Mouse (Mus musculus): ENCODE measurements at regions not wholly inside any gene's neighbourhood (a gene's known extent, or its start where the extent isn't known, plus 50 kb on each side); places are given as distances from the start of the nearest gene placed in this dataset.
A peak's percentile ranks its signal among the peaks of the same experiment; 100 is the strongest.
"Not testable (repeated sequence)": the region's sequence is repeated elsewhere in the genome, so short reads cannot be mapped to it uniquely, and the experiment has no call there.

DNA sequence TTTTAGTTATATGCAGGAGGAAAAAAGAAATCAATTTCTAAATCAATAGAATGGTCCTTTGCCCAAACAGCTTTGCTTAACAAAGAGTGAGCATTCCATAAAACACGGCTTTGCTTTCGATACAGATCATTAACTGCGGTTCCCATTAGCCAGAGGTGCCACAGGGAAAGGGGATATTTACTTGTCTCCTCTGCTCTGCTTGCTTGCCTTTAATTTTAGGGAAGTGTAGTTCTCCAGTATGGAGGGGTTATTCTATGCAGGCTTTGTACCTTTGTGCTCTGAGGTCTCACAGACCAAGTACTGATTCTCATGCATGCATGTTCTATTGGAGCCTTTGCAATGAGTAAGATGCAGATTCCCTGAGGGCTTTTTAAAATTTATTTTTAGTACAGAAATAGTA is 520.2 kb upstream of the Stxbp6 start:
- no peak for DNase-seq

DNA sequence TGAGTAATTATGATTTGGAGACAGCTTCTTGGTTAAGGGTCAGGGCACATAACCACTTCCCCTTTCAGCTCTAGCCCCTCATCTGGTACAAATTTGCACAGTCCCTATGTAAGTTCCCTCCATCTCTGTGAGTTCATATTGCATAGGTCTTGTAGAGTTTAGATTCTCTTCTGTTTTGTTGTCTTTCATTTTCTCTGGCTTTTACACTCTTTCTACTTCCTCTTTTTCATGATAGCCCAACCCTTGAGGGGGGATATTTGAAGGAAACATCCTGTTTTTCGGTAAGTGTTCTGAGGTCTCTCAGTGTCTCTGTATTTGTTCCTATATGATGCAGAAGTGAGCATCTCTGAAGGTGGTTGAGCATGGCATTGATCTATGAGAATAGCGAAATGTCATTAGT is 515.7 kb upstream of the Stxbp6 start:
- DNase-seq, result no peak

DNA sequence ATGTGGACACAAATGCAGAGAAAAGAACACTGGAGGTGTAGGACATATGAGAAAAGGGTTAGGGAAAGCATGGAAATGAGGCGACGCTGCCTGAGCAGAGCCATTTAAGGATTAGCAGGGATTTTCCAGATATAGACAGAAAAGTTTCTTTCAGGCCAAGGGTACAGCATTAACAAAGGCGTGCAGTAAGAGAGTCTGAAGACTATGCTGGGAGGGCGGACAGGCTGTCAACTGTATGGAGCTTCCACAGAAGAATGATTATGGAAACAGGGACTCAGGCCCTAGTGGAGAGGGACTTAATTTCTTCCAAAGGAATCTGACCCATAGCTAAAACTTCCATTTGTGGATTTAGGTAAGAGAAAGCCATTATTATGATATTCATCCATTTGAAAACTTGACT is 511.3 kb upstream of the Stxbp6 start:
- no peak for DNase-seq

DNA sequence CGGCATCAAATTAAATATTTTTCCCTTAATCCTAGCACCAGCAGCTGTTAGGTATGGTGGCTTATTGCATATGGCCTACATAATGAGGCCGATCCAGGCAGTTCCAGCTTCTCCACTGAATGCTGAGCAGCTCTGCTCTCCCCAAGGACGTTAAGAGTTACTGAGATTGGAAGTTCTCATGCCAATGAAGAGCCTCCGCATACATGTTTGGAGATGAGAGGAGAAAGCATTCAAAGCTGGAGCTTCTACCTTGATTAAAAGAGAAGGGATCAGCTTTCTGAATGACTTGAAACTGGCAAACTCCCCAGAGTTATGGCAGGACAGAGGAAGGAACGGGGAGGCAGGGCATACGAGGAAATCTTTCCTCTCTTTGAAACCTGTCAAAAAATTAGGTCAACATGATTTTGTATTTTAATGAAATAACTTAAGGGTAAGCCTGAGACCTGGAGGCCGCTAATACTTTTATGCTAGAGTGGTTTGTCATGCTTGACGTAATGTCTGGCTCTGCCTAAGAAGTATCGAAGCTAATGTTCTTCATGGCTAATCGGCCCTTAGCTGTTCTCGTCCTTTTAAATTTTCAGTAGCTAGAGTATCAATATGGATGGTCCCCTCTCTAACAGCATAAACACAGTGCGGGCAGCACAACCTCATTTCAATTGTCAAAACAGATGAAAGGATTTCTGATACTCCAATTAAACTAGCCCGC is 489.0 kb upstream of the Stxbp6 start:
- no peak for DNase-seq

DNA sequence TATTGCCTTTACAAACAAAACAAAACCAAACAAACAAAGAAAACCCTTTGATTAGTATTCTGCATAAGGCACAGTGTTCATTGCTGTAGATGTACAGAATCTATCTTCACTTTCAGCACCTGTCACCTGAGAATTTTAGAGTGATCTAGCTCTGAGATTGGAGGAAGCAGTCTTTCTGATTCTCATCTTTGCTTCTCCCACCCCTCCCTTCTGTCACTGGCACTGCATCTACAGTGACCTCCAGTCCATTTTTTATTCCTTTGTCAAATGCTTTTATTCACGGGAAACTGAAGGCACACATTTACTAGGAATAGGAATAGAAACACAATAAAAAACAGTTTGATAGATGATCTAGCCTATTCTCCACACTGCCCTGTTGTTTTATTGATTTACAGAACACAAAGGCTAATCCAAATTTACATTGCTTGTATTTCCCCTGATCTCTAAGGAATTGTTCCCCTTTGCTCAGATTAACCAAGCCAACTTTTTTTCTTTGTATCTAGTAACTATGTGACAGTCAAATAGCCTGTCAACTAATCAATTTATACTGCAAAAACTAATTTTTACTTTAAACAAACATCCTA is 488.2 kb upstream of the Stxbp6 start:
- no peak for DNase-seq

DNA sequence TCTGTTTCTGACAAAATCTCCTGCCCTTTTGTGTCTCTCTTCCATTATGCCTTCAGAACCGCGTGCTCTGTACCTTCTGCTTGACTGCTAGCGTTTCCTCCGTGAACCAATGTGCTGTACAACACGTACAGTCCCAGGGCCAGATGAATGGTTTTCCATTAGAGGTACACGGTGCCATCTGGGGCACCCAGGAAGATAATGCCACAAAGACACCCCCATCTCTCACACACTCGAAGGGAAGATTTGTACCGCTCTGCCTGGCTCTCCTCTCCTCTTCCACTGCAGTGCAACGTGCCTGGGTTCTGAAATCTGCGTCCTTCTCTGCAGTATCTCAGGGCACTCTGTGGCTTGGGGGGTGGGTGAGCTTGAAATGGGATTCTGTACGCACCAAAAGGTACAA is 487.4 kb upstream of the Stxbp6 start:
- DNase-seq, result no peak

DNA sequence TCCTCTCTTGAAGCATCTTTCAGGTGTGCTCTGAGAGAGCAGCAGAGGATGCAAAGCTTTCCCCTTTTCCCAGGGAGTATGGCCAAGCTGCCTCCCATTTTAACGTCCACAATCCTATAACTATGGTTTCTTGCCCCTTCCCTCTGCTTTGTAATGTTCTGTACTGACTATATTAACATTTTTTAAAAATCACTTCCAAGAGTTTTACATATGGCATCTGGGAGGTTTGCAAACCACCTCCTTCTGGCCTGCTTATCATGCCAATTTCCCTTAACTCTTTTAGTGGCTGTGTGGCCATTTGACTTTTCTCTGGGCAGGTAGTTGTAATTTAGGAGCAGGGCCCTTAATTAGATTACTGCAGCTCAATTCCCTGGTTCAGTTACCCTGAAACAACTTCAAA is 486.9 kb upstream of the Stxbp6 start:
- DNase-seq, result no peak

DNA sequence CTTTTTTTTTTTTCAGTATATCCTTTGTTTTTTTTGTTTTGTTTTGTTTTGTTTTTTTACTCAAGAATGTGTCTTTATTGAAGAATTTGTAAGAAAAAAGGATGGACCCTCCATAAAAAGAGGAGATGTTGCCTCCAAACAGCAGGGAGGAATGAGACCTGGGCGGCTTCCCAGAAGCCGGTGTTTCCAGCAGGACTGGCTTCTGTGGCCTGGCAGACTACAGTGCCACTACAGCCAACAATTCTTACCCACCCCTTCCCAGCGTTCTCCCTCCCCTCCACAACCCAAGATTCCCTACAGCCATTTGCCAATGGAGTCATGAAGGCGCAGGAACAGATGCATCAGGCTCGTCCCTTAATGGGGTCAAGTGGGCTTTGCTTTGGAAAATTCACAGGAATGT is 475.4 kb upstream of the Stxbp6 start:
- not testable (repeated sequence) for DNase-seq

DNA sequence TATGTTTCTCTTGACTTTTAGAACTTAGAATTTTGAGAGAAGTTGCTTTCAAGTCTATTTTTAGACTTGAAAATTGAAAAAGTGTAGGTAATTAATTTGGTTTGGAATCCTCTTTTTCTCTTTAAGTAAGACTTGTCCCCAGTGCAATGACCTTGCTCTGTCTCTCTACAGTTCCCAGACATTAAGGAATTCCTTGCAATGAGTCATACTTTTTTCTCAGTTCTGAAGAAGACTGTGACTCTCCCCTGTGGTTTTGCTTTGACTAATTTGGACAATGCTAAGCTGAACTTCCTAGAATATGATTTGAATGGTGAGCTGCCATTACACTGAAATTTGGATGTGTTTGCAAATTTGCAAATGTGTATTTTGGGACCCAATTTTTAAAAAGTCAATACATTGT is 445.0 kb upstream of the Stxbp6 start:
- no peak for DNase-seq

DNA sequence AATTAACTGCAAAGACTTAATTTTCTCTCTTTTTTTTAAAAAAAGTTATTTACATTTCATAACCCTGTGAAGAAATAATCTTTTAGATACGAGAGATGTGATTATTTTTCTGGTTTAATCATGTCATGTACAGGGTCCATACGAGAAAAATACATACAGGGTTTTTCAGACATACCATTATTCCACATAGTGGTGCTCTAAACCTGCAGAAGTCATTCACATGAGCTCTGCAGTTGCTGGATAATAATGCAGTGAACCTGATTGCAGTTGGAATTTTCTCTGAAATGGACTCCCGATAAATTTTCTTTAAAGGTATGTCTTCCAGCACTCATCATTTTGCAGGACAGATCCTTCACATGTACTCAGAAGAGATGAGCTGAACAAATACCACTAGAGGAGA is 439.9 kb upstream of the Stxbp6 start:
- DNase-seq, result no peak

DNA sequence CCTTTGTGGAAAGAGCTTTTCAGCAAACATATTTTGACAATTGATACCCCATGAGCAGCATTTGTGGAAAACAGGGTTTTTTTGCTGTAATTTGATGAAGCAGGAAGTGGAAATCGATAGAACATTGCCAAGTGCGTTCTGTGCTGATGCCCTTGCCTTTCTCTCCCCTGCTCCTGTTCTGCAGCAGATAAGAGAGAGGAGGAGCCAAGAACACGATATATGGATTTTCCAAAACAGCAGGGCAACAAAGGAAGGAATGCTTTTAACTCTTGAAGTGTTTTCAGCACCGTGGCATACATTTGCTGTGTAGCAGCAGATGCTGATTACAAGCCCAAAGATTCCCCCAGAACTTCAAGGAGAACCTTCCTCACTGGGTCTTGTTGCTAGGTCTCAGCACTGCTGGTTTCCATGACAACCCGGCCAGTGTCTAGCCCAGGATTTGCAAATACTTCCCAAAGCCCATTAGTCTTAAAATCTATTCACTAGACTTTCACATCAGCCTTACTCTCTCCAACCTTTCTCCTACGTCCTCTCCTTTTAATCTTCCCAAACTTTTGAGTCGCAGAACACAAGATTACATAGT is 433.0 kb upstream of the Stxbp6 start:
- DNase-seq, result peak in 1 of 2 experiments; percentile 3

DNA sequence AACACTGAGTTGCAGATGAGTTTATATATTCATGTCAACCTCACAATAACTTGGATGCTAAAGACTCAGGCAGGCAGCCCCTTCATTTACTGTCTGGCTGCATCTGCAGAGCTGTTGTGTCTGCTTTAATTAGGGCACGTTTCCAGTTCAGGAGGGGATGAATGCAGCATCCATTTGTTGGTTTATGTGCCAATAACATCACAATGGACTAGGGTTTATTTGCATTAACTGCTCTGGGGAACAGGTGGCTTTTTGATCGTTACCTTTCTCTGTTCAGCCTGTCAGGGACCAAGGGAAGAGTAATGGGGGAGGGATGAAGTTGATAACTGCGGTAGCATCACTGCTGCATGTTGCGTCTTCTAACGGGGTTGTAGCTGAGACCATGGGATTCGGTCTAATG is 425.3 kb upstream of the Stxbp6 start:
- no peak for DNase-seq

DNA sequence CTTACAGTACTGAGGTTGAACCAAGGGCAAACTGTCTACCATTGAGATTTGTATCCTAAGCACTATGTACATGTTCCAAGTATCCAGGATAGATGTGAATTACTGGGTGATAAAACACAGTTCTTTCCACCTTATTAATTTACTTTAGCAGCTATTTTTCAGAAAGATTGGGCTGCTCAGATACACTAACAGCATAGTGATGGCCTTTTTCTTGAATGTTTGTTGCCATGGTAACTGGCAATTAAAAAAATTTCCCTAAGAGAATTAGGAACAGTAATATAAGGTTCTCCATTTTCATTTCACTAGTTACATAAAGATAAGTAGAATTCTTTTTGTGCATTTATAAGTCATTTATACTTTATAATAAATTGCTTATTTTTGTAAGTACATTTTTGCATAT is 423.7 kb upstream of the Stxbp6 start:
- DNase-seq, result no peak

DNA sequence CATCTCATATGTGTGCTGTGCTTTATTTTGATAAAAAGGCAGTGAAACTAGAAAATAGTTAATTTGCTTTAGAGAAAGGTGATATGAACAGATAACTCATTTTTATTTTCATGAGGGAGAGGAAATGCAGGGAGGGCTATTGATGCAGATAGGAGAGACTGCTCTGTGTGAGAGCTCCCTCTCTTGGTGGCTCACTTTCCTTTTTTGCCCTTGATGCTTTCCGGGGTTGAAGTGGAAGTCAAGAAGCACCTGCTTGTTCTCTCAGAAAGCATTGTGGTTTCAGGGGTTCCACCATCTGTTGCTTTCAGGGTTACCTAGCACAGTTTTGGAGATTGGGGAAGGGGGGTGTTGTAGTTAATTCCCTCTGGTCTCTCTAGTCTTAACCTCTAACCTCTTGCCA is 414.5 kb upstream of the Stxbp6 start:
- DNase-seq, result peak in 1 of 2 experiments; percentile 0

DNA sequence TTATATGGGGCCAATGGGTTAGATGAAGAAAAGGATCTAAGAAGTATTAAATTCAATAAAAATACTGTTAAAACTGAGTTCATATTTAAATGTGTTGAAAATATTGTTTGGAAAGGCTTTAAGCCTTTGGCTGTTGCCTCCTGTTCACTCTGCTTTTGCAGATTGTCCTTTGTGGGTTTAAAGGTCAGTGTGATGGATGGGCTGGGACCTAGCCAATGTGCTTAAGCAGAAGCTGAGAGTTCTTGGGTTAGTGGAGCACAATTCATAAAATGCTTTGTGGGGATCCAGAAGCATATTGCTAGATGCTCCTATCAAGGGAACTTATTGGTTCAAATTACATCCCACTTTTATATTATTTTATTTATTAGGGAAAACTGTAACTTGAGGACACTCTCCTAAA is 402.4 kb upstream of the Stxbp6 start:
- DNase-seq, result peak; percentile 63

DNA sequence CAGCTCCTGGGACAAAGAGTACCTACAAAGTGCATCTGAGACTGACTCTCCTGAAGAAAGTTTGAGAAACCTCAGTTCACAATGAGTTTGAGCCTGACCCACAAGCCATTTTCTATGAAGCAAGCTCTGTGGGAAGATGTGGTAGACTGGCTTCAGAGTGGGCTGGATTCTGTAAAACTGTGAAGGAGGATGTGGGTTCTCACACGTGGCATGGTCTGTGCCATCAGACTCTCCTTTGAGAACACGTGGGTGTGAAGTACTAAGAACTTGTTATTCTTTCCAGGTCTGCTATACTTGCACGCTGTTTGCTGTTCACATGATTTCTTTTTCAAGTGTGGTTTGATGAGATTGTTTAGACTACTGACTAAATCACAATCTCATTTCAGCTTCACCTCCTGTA is 393.6 kb upstream of the Stxbp6 start:
- no peak for DNase-seq

DNA sequence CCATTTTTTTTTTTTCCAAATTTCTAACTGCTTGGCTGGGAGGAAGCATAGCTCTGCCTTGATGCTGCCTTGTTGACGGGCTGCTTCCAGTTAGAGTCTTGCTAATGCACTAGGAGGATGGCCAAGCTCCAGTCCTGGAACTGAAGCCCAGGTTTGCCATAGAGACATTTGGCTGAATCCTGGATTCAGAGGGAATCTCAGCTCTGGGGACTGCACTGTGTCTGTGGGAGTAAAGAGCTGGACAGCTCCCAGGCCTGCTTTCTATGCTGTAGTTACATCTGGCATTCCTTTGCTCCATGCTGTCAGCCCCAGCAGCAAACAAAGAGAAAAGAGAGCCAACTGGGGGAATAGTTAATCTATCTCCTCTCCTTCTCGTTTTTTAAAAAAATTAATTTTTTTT is 392.5 kb upstream of the Stxbp6 start:
- DNase-seq, result peak in 1 of 2 experiments; percentile 23

DNA sequence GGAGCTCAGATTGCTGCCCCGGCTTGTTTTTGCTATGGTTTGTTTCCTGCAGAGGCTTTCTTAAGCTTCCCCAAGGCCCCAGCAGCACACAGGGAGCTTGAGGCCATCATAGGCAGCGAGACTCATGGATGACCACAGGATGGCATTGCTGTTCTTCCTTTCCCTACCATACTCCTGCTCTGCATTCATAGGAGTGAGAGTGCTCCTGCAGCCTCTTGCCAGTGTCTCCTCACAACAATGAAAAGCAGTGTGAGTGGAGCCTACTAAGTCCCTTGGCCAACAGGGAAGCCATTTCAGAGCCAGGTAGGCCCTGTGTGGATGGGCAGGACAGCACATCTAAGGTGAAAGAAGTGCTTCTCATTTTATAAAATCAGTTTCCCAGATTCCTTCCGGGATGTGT is 391.6 kb upstream of the Stxbp6 start:
- DNase-seq, result peak in 1 of 2 experiments; percentile 14

DNA sequence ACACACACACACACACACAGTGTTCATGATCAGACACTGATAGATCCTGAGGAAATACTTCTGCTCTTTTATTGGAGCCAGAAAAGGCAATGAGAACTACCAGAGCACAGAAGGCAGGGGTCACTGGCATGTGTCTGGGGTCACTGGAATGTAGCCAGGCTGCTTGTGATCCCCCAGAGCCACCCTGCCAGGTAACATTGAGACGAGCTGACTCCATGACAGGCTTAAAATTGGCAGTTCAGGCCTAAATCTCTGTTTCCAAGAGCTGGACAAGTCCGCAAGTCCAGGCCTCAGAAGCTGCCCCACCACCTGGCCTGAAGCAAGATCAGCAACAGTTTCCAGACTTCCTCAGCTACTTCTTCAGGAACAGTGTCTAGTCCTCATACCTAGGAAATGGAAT is 390.4 kb upstream of the Stxbp6 start:
- no peak for DNase-seq

DNA sequence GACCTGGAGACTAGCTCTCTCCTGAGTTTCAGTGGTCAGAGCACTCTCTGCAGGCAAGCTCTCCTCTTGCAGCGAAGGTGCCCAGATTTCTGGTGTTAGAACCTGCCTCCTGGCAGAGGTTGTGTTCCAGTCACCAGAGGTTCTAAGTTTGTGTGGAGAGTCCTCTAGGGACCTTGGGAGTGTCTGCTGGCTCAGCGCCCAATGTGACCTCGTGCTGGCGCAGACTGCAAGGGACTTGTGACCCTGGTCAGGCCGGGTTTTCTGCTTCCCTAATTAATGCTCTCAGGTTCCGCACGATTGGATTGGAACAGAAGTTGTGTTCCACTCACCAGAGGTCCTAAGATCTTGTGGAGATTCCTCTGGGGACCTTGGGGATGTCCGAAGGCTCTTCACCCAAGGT is 384.2 kb upstream of the Stxbp6 start:
- DNase-seq, result peak; percentile 50 to 59

DNA sequence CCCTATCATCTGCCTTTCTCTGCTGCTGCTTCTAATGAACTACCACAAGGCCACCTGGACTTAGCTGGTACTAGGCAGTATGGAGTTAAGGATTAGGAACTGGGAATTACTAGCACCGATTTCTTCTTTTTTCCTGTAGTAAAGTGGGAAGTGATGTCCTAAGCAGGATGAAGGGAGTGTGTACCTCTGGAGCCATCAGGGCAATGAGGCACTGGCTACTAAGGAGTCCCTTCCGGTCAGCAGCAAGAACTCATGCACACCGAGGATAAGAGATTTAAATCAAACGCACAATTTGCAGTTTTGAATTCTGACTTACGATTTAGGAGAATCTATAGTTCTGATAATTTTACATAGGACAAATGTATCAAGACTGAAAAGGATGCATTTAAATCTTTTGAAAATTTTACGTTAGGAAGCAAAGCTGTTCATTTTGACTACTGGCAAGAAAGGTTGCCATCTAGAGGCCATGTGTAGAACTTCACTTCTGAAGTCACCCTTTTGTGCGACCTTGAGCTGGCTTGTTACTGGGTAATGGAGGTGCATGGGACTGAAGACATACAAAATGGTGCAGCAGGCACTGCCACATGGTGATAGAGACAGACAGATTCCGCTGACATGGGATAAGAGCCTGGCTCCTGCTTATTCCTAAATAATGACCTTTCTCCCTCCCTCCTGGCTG is 369.1 kb upstream of the Stxbp6 start:
- DNase-seq, result peak; percentile 16 to 59

DNA sequence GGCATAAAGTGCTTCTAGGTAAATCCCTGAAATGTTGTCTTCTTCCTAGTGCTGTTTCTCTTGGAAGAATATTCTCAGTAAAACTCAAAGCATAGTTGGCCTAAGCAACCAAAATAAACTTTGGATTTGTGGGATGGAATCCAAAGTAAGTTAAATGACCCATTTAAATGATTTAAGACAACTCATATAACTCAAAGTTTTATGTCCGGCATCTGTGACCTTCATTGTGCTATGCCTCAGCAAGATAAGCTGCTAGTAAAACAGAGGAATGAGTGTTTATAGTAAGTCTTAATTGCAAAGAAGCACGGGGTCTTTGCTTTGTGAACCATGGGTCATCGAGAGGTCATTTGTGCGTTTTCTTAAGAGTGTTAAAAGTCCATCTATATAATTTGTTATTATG is 368.0 kb upstream of the Stxbp6 start:
- no peak for DNase-seq

DNA sequence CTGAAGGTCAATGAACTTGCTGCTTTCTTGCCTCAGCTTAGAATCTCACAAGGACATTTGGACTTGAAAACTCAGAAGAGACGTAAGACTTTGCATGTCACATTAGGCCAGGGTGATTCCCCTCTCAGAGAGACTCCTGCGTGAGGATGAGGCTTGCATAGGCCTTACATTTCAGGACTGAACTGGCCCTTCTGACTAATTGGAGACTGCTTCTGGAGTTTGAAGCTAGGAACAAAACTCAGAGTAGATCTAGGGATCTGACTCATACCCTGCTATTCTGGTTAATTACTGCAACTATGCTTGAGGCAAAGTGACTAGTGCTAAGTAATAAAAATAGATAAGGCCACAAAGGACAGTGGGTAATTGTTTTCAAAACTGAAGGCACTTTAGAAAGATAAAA is 365.2 kb upstream of the Stxbp6 start:
- DNase-seq, result no peak

DNA sequence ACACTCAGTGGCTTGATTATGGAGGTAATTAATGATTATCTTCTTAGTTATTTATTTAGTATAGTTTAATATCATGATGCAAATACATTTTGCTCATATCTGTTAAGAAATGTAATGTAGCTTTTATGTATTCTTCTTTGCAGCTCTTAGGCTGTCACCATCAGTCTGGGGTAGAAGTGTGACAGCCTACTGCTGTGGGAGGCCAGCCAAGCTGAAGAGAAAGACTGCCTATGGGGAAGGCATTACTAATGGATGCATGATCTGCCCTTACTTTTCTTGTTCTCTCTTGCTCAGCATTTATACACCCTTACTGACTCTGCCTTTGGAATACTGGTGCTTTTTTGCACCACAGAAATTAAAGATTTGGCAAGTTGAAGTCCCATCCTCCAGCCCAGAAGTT is 362.8 kb upstream of the Stxbp6 start:
- DNase-seq, result no peak

Data from adrenal gland, postnatal 36 days (tissue).